Mouse (Mus musculus) lung, embryonic 16.5 days (tissue): ENCODE measurements around the gene Ptpro. TPM values are rescaled to one million over a fixed set of nuclear protein-coding genes. Genes with fewer than 3 reads are reported as not detected.
A peak's percentile ranks its signal among the peaks of the same experiment; 100 is the strongest.

Experiments
- ATAC-seq: fragments of 200-750 bp; cut with Nextera tagmentation; 2 replicates; pipeline ENCODE4 v1.8.0; 2017; ENCODE audit warnings: low read depth, mild to moderate bottlenecking, moderate library complexity
- H3K27ac ChIP-seq: fragments of 300-500 bp; sonication (generic); 2 replicates; pipeline ENCODE4 v1.5.1; 2014; ENCODE audit warnings: mild to moderate bottlenecking, control low read depth, low read length
- H3K27me3 ChIP-seq: fragments of 300-500 bp; sonication (generic); 2 replicates; pipeline ENCODE4 v1.6.1; 2014; ENCODE audit warnings: low read depth, low read length, mixed read lengths; ENCODE audit not compliant: control insufficient read depth, insufficient read depth
- H3K36me3 ChIP-seq: fragments of 300-500 bp; sonication (generic); 2 replicates; pipeline ENCODE4 v1.6.1; 2014; ENCODE audit warnings: low read length; ENCODE audit not compliant: control insufficient read depth, insufficient read depth
- H3K4me1 ChIP-seq: fragments of 300-500 bp; sonication (generic); replicated peaks from 2 replicates; pipeline ENCODE4 v1.6.1; 2014; ENCODE audit warnings: low read length, mixed read lengths; ENCODE audit not compliant: control insufficient read depth, insufficient read depth
- H3K4me2 ChIP-seq: fragments of 300-500 bp; sonication (generic); 2 replicates; pipeline ENCODE4 v1.6.1; 2014; ENCODE audit warnings: low read depth, low read length, control low read depth
- H3K4me3 ChIP-seq: fragments of 300-500 bp; sonication (generic); 2 replicates; pipeline ENCODE4 v1.5.1; 2014; ENCODE audit warnings: mild to moderate bottlenecking, low read length, control low read depth
- H3K9ac ChIP-seq: fragments of 300-500 bp; sonication (generic); 2 replicates; pipeline ENCODE4 v1.6.1; 2014; ENCODE audit warnings: low read length, control low read depth
- H3K9me3 ChIP-seq: fragments of 300-500 bp; sonication (generic); 2 replicates; pipeline ENCODE4 v1.6.1; 2016; ENCODE audit warnings: low read length; ENCODE audit not compliant: control insufficient read depth
- WGBS: fragments of 180-500 bp; shearing (Covaris S2); extraction: QIAGEN DNeasy Blood & Tissue Kit; methylation state at CpG from one replicate; pipeline ENCODE4 v1.1.7; 2014; 5-methylcytosine and 5-hydroxymethylcytosine counted together
- polyA plus RNA-seq: library from polyadenylated mRNA; unstranded; fragments of >200 nt; fragmentation: Nextera tagmentation; extraction: Ambion mirVana; gene quantifications from 2 replicates; pipeline ENCODE4 v1.2.1, GENCODE M21; 2015

Ptpro gene
- polyA plus RNA-seq, 1 experiment from 2014 or later, result 2.3 TPM

GRCm38 (mm10) chr6:137360166-137360565, 108.0 kb downstream of the Ptpro start:
- ATAC-seq, result no peak
- 0 out of 2 replicates have a peak, but pooled peaks cover 2% of the 10 kb centered on the region for H3K4me1 ChIP-seq
- no peak overlapping the region for H3K9ac ChIP-seq
- H3K36me3 ChIP-seq, result no peaks in the 10 kb centered on the region
- H3K27ac ChIP-seq, result no peak overlapping the region
- H3K4me3 ChIP-seq, result no peak overlapping the region
- WGBS, result 60% methylated on average over 7 of the region's 7 CpGs
- no peaks in the 10 kb centered on the region for H3K9me3 ChIP-seq
- no peaks in the 10 kb centered on the region for H3K27me3 ChIP-seq
- no peak overlapping the region for H3K4me2 ChIP-seq

GRCm38 (mm10) chr6:137362216-137362615, 110.1 kb downstream of the Ptpro start:
- 0 out of 2 replicates have a peak, but pooled peaks have one; percentile 17 for ATAC-seq
- Histone ChIP-seq H3K27me3 (no peaks in the 10 kb centered on the region), H3K27ac (no peak overlapping the region), H3K9me3 (no peaks in the 10 kb centered on the region), H3K36me3 (no peaks in the 10 kb centered on the region), H3K4me3 (no peak overlapping the region), H3K4me2 (no peak overlapping the region), H3K9ac (no peak overlapping the region), H3K4me1 (0 out of 2 replicates have a peak, but pooled peaks cover 2% of the 10 kb centered on the region)
- 32% methylated on average over 8 of the region's 8 CpGs for WGBS

- Histone ChIP-seq H3K27me3 (no peaks in the 10 kb centered on the region), H3K9ac (no peak overlapping the region), H3K4me2 (no peak overlapping the region), H3K27ac (no peak overlapping the region), H3K4me1 (0 out of 2 replicates have a peak, but pooled peaks cover 2% of the 10 kb centered on the region), H3K9me3 (no peaks in the 10 kb centered on the region), H3K36me3 (no peaks in the 10 kb centered on the region), H3K4me3 (no peak overlapping the region)
- peak; percentile 45; the same call in 1 of the 2 replicates for ATAC-seq
- 53% methylated on average over 5 of the region's 5 CpGs for WGBS
Observed at GRCm38 (mm10) chr6:137364681-137365080, 112.6 kb downstream of the Ptpro start.

- no peak overlapping the region for H3K4me3 ChIP-seq
- 0 out of 2 replicates have a peak, but pooled peaks cover 2% of the 10 kb centered on the region for H3K4me1 ChIP-seq
- no peak overlapping the region for H3K27ac ChIP-seq
- 76% methylated on average over 2 of the region's 2 CpGs for WGBS
- ATAC-seq, result no peak
- no peak overlapping the region for H3K4me2 ChIP-seq
- H3K9ac ChIP-seq, result no peak overlapping the region
- H3K36me3 ChIP-seq, result no peaks in the 10 kb centered on the region
- no peaks in the 10 kb centered on the region for H3K27me3 ChIP-seq
- H3K9me3 ChIP-seq, result no peaks in the 10 kb centered on the region
Observed at GRCm38 (mm10) chr6:137365637-137366036, 113.5 kb downstream of the Ptpro start.

GRCm38 (mm10) chr6:137370745-137371144, 118.6 kb downstream of the Ptpro start:
- H3K9me3 ChIP-seq, result no peaks in the 10 kb centered on the region
- ATAC-seq, result no peak
- H3K4me2 ChIP-seq, result no peak overlapping the region
- no peaks in the 10 kb centered on the region for H3K36me3 ChIP-seq
- H3K9ac ChIP-seq, result no peak overlapping the region
- H3K4me1 ChIP-seq, result no peaks in the 10 kb centered on the region
- H3K4me3 ChIP-seq, result no peak overlapping the region
- 49% methylated on average over 8 of the region's 8 CpGs for WGBS
- no peaks in the 10 kb centered on the region for H3K27me3 ChIP-seq
- no peak overlapping the region for H3K27ac ChIP-seq

GRCm38 (mm10) chr6:137371455-137371854, 119.3 kb downstream of the Ptpro start:
- no peak overlapping the region for H3K9ac ChIP-seq
- no peaks in the 10 kb centered on the region for H3K4me1 ChIP-seq
- no peaks in the 10 kb centered on the region for H3K36me3 ChIP-seq
- no peak for ATAC-seq
- no peak overlapping the region for H3K27ac ChIP-seq
- H3K4me3 ChIP-seq, result no peak overlapping the region
- no peak overlapping the region for H3K4me2 ChIP-seq
- 63% methylated on average over 6 of the region's 6 CpGs for WGBS
- H3K27me3 ChIP-seq, result no peaks in the 10 kb centered on the region
- H3K9me3 ChIP-seq, result no peaks in the 10 kb centered on the region

- no peaks in the 10 kb centered on the region for H3K9me3 ChIP-seq
- no peak overlapping the region for H3K9ac ChIP-seq
- no peak overlapping the region for H3K4me3 ChIP-seq
- H3K4me1 ChIP-seq, result no peaks in the 10 kb centered on the region
- WGBS, result 65% methylated on average over 6 of the region's 6 CpGs
- no peak overlapping the region for H3K4me2 ChIP-seq
- H3K27ac ChIP-seq, result no peak overlapping the region
- H3K27me3 ChIP-seq, result no peaks in the 10 kb centered on the region
- no peaks in the 10 kb centered on the region for H3K36me3 ChIP-seq
- ATAC-seq, result no peak
Observed at GRCm38 (mm10) chr6:137373920-137374319, 121.8 kb downstream of the Ptpro start.

- no peak overlapping the region for H3K9ac ChIP-seq
- H3K27me3 ChIP-seq, result no peaks in the 10 kb centered on the region
- no peak overlapping the region for H3K27ac ChIP-seq
- H3K4me1 ChIP-seq, result 0 out of 2 replicates have a peak, but pooled peaks cover 3% of the 10 kb centered on the region
- no peaks in the 10 kb centered on the region for H3K36me3 ChIP-seq
- no peaks in the 10 kb centered on the region for H3K9me3 ChIP-seq
- H3K4me2 ChIP-seq, result no peak overlapping the region
- no peak overlapping the region for H3K4me3 ChIP-seq
- ATAC-seq, result no peak
- 47% methylated on average over 9 of the region's 9 CpGs for WGBS
Observed at GRCm38 (mm10) chr6:137382546-137382945, 130.4 kb downstream of the Ptpro start.

GRCm38 (mm10) chr6:137386344-137386743, 134.2 kb downstream of the Ptpro start:
- 0 out of 2 replicates have a peak, but pooled peaks cover 3% of the 10 kb centered on the region for H3K4me1 ChIP-seq
- ATAC-seq, result no peak
- no peak overlapping the region for H3K4me2 ChIP-seq
- no peak overlapping the region for H3K4me3 ChIP-seq
- H3K27ac ChIP-seq, result no peak overlapping the region
- no peaks in the 10 kb centered on the region for H3K9me3 ChIP-seq
- WGBS, result 90% methylated on average over 4 of the region's 4 CpGs
- no peaks in the 10 kb centered on the region for H3K27me3 ChIP-seq
- no peaks in the 10 kb centered on the region for H3K36me3 ChIP-seq
- no peak overlapping the region for H3K9ac ChIP-seq

- WGBS, result 43% methylated on average over 3 of the region's 4 CpGs
- no peak overlapping the region for H3K4me2 ChIP-seq
- no peaks in the 10 kb centered on the region for H3K9me3 ChIP-seq
- no peak for ATAC-seq
- no peak overlapping the region for H3K27ac ChIP-seq
- no peaks in the 10 kb centered on the region for H3K27me3 ChIP-seq
- H3K4me3 ChIP-seq, result no peak overlapping the region
- H3K9ac ChIP-seq, result no peak overlapping the region
- no peaks in the 10 kb centered on the region for H3K36me3 ChIP-seq
- 0 out of 2 replicates have a peak, but pooled peaks cover 3% of the 10 kb centered on the region for H3K4me1 ChIP-seq
Observed at GRCm38 (mm10) chr6:137386935-137387334, 134.8 kb downstream of the Ptpro start.
